Mouse (Mus musculus) hindbrain, embryonic 15.5 days (tissue): ENCODE results near the gene Sars. TPM values are rescaled to one million over a fixed set of nuclear protein-coding genes. Genes with fewer than 3 reads are reported as not detected.

Experiments used
- ATAC-seq: fragments of 200-750 bp; cut with Nextera tagmentation; 2 replicates; pipeline ENCODE4 v1.8.0; 2017; ENCODE audit warnings: low read depth, moderate number of reproducible peaks, moderate TSS enrichment; ENCODE audit not compliant: low FRiP score
- H3K27ac ChIP-seq: fragments of 300-500 bp; sonication (generic); replicated peaks from 2 replicates; pipeline ENCODE4 v1.5.1; 2015; ENCODE audit warnings: mild to moderate bottlenecking, inconsistent platforms
- H3K27me3 ChIP-seq: fragments of 300-500 bp; sonication (generic); 2 replicates; pipeline ENCODE4 v1.6.1; 2015; ENCODE audit warnings: control low read depth, inconsistent platforms
- H3K36me3 ChIP-seq: fragments of 300-500 bp; sonication (generic); 2 replicates; pipeline ENCODE4 v1.6.1; 2015; ENCODE audit warnings: control low read depth, inconsistent platforms
- H3K4me1 ChIP-seq: fragments of 300-500 bp; sonication (generic); replicated peaks from 2 replicates; pipeline ENCODE4 v1.6.1; 2015; ENCODE audit warnings: control low read depth, inconsistent platforms
- H3K4me2 ChIP-seq: fragments of 300-500 bp; sonication (generic); 2 replicates; pipeline ENCODE4 v1.6.1; 2015; ENCODE audit warnings: moderate library complexity, mild to moderate bottlenecking, inconsistent platforms
- H3K4me3 ChIP-seq: fragments of 300-500 bp; sonication (generic); 2 replicates; pipeline ENCODE4 v1.5.1; 2015; ENCODE audit warnings: mild to moderate bottlenecking, inconsistent platforms
- H3K9ac ChIP-seq: fragments of 300-500 bp; sonication (generic); 2 replicates; pipeline ENCODE4 v1.6.1; 2015; ENCODE audit warnings: inconsistent platforms
- H3K9me3 ChIP-seq: fragments of 300-500 bp; sonication (generic); 2 replicates; pipeline ENCODE4 v1.6.1; 2016; ENCODE audit warnings: control low read depth, inconsistent platforms
- WGBS: fragments of 180-500 bp; shearing (Covaris S2); methylation state at CpG from one replicate; pipeline ENCODE4 v1.1.7; 2015; 5-methylcytosine and 5-hydroxymethylcytosine counted together
- polyA plus RNA-seq: library from polyadenylated mRNA; unstranded; fragments of >200 nt; fragmentation: Nextera tagmentation; extraction: Ambion mirVana; gene quantifications from 2 replicates; pipeline ENCODE4 v1.2.1, GENCODE M21; 2015

Sars gene
- polyA plus RNA-seq, 1 experiment from 2014 or later, result 219 TPM

DNA sequence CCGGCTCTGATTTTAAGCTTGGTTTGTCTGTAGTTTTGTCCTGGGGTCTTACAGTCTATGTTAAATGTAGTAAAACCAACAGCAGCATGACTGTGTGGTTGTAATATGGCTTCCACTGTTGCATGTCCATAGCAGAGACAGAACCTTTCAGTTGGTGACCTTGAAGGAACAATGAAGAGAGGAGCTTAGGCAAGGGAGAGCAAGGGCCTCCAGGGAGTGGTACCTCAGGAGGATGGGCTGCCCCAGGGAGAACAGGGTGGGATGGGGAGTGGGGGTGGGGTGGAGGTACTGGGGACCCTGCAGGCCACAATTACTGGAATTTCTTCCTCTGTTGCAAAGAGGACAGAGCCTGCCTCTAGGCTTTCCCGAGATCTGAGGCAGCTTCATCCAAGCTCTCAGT, 7.0 kb upstream of the Sars start:
- H3K27ac ChIP-seq, result no peak overlapping the region
- no peaks in the 10 kb centered on the region for H3K36me3 ChIP-seq
- H3K9me3 ChIP-seq, result no peaks in the 10 kb centered on the region
- no peaks in the 10 kb centered on the region for H3K27me3 ChIP-seq
- 87% methylated on average over 2 of the region's 2 CpGs for WGBS
- H3K4me1 ChIP-seq, result no peaks in the 10 kb centered on the region
- no peak overlapping the region for H3K4me2 ChIP-seq
- no peak overlapping the region for H3K4me3 ChIP-seq
- no peak overlapping the region for H3K9ac ChIP-seq
- ATAC-seq, result no peak

DNA sequence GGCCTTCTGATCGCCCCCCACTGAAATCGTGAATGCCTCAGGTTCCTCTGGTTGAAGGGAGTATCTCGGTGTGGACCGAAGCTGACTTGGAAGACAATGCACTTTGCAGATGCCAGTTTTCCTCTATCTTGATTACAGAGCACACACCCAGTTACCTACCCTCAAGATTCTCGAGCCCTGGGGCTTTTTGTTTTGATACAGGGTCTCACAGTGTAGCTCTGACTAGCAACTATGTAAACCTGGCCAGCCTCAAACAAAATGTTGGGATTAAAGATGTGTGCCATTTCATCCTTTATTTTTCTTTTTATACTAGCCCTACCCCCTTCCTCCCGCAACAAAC, 327 bp upstream of the Sars start:
- H3K4me1 ChIP-seq, result peaks cover 40% of the 10 kb centered on the region
- H3K9ac ChIP-seq, result peak overlapping the region; percentile 81
- peak; percentile 71 for ATAC-seq
- no peaks in the 10 kb centered on the region for H3K36me3 ChIP-seq
- peak overlapping the region; percentile 91 for H3K27ac ChIP-seq
- no peaks in the 10 kb centered on the region for H3K27me3 ChIP-seq
- peak overlapping the region; percentile 79 for H3K4me3 ChIP-seq
- WGBS, result 13% methylated on average over 6 of the region's 6 CpGs
- peak overlapping the region; percentile 85 for H3K4me2 ChIP-seq
- no peaks in the 10 kb centered on the region for H3K9me3 ChIP-seq

DNA sequence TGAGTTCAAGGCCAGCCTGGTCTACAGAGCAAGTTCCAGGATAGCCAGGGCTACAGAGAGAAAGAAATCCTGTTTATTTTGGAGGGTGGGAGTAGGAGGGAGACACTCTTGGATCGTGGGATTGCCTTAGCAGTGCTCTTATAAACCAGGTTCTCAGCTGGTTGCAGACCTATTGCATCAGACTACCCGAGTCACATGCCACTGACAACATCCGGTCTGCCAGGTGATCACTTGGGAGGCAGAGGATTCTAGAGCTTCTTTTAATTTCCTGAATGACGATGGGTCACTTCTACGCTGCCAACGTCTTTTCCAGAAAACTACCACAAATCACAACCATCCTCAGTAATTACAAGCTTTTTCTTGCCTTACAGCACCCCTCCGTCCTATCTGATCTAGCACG, 980 bp downstream of the Sars start:
- 21% methylated on average over 8 of the region's 8 CpGs for WGBS
- no peak for ATAC-seq
- peak overlapping the region; percentile 81 for H3K9ac ChIP-seq
- no peaks in the 10 kb centered on the region for H3K9me3 ChIP-seq
- H3K4me2 ChIP-seq, result peak overlapping the region; percentile 85
- peak overlapping the region; percentile 91 for H3K27ac ChIP-seq
- H3K4me1 ChIP-seq, result peaks cover 42% of the 10 kb centered on the region
- peaks cover under 1% of the 10 kb centered on the region; the same call in 1 of the 2 replicates for H3K36me3 ChIP-seq
- H3K27me3 ChIP-seq, result no peaks in the 10 kb centered on the region
- peak overlapping the region; percentile 79 for H3K4me3 ChIP-seq

DNA sequence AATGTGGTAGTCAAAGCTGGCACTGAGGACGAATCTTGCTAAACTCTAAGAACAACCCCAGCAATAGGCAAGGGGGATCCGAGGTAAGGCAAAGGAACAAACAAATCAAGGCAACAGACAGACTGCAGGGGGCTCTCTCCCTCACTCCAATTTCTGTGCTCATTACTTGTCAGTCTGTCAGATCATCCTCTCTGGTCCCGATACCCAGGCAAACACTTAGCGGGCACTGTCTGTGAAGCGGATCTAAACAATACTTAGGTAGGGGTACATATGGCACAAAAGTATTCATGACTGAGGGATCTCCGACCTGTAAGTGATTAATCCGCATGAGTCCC, 8.7 kb downstream of the Sars start:
- Histone ChIP-seq H3K4me3 (no peak overlapping the region), H3K27ac (no peak overlapping the region), H3K9ac (no peak overlapping the region), H3K36me3 (peaks cover 35% of the 10 kb centered on the region), H3K9me3 (no peaks in the 10 kb centered on the region), H3K4me1 (peaks cover 35% of the 10 kb centered on the region), H3K27me3 (no peaks in the 10 kb centered on the region), H3K4me2 (no peak overlapping the region)
- ATAC-seq, result no peak
- WGBS, result 52% methylated on average over 7 of the region's 7 CpGs

DNA sequence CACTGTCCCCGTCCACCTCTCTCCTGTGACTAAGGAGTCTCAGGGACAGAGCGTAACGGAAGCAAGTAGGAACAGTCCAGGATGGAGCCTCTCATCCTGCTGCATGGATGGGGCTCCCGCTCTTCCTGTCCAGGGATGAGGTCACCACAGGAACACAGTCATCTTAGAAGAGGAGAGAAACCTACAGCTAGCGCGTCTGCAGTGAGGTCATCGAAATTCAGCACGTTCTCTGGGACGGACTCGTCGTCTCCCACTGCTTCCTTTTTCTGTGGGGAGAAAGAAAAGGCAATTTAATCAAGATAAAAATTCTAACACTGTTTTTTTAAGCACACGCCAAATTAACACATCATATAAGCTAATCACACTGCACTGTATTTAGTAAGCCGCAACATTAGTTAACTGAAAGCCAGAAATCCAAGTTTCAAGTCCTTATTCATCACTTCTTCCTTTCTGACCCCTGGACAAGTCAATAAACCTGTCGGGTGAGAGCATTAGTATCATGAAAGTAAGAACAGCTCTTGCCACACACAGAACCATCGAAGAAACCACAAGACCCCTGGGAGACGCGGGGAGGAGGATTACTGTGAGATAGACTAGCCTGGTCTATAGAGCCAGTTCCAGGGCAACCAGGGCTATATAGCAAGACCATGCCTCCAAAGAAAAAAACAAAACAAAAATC, 9.2 kb downstream of the Sars start:
- H3K36me3 ChIP-seq, result peaks cover 40% of the 10 kb centered on the region
- H3K27me3 ChIP-seq, result no peaks in the 10 kb centered on the region
- ATAC-seq, result no peak
- no peaks in the 10 kb centered on the region for H3K9me3 ChIP-seq
- no peak overlapping the region for H3K9ac ChIP-seq
- peaks cover 33% of the 10 kb centered on the region for H3K4me1 ChIP-seq
- H3K4me2 ChIP-seq, result no peak overlapping the region
- no peak overlapping the region for H3K4me3 ChIP-seq
- 0 out of 2 replicates have a peak overlapping the region, but pooled peaks have one; percentile 10 for H3K27ac ChIP-seq
- WGBS, result 68% methylated on average over 17 of the region's 17 CpGs

DNA sequence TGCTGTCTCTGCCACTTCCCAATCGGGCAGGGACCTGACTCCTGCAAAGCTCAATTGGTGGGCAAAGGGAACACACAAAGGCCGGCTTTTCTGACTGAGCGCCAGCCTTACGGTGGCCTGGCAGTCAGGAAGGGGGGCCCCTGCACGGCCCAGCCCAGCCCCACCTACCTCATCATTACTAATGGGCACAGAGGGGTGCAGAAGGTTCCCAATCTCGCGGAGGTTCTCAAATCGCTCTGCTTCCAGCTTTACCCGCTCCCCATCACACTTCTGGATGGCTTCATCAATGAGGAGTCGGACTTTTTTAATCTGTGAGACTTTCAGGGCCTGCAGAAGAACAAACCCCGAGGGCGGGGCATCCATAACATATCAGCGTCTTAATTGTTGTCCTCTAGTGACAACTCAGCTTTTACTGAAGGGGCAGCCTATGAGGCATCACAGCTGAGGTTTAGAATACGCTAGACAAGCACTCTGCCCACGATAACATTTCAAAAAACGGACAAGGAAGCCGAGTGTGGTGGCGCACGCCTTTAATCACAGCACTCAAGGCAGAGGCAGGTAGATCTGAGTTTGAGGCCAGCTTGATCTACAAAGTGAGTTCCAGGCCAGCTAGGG, 11.0 kb downstream of the Sars start:
- H3K4me1 ChIP-seq, result peaks cover 29% of the 10 kb centered on the region
- ATAC-seq, result no peak; the same call in 1 of the 2 replicates

DNA sequence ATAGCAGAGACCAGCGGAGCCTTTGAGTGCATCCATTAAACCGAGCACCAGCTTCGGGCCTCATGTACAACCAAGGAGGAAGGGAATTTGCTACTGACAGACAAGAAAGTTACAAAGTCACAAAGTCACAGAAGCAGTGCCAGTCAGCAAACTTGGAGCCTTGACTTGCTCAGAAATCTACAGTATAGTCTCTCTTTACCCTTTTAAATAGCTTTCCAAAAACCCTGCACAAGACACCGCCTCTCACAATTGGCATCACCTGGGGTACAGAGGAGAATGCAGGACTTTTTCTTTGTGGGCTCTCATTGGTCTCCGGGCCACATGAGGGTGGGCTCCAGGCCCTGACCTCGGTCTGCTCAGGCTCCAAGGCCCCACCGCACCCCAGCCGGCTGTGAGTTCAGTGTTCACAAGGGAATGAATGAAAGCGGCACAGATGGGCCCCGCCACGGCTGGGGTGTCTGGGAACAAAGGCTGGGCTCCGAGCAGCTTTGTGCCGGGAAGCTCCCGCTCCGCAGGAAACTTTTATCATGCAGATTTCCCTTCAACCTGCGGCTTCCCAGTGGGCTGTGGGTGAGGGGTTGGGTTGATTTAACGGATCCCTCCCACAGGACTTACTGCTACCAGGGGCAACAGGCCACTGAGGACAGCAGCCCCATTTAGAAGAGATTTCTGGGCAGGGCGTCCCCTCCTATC, 11.7 kb downstream of the Sars start:
- 18% methylated on average over 18 of the region's 18 CpGs for WGBS
- Histone ChIP-seq H3K9me3 (no peaks in the 10 kb centered on the region), H3K27ac (peak overlapping the region; percentile 81), H3K36me3 (peaks cover 55% of the 10 kb centered on the region), H3K27me3 (no peaks in the 10 kb centered on the region), H3K4me3 (no peak overlapping the region), H3K9ac (peak overlapping the region; percentile 9; the same call in 1 of the 2 replicates), H3K4me2 (0 out of 2 replicates have a peak overlapping the region, but pooled peaks have one; percentile 3), H3K4me1 (peaks cover 29% of the 10 kb centered on the region)
- ATAC-seq, result peak; percentile 91

More for the DNA sequence above, 11.0 kb downstream of the Sars start:
- peak overlapping the region; percentile 81 for H3K27ac ChIP-seq
- no peaks in the 10 kb centered on the region for H3K27me3 ChIP-seq
- WGBS, result 15% methylated on average over 19 of the region's 19 CpGs
- H3K9ac ChIP-seq, result no peak overlapping the region
- no peaks in the 10 kb centered on the region for H3K9me3 ChIP-seq
- H3K36me3 ChIP-seq, result peaks cover 52% of the 10 kb centered on the region
- H3K4me2 ChIP-seq, result 0 out of 2 replicates have a peak overlapping the region, but pooled peaks have one; percentile 3
- no peak overlapping the region for H3K4me3 ChIP-seq

DNA sequence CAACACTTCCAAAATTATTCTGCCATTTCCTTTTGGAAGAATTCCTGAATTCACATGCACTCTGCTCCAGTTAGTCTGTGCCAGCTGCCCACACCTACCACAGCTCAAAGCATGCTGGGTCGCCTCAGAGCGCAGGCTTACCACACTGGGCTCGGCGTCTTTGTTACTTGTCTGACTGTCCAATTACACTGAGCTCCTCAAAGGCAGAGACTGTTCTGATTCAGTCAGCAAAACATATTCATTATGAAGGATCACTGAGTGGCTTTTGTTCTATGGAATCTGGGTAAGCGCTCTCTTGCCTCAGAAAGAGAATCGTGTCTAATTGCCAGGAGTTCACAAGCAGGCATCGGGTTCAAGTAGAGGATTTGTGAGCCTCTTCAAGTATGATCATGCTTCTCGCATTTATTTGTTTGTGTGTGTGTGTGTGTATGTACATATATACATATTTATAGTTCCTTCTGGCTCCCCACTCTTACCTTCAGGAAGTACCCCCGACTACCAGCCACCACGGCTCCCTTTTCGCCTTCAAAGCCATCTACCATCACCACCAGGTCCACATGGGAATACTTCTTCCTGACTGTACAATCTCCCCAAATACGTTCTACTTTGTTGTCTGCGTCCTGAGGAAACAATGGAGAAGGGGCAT, 12.3 kb downstream of the Sars start:
- Histone ChIP-seq H3K36me3 (peaks cover 62% of the 10 kb centered on the region), H3K27ac (peak overlapping the region; percentile 81), H3K4me3 (no peak overlapping the region), H3K4me2 (no peak overlapping the region), H3K4me1 (peaks cover 29% of the 10 kb centered on the region), H3K9me3 (no peaks in the 10 kb centered on the region), H3K9ac (no peak overlapping the region), H3K27me3 (no peaks in the 10 kb centered on the region)
- ATAC-seq, result no peak
- 26% methylated on average over 13 of the region's 13 CpGs for WGBS

DNA sequence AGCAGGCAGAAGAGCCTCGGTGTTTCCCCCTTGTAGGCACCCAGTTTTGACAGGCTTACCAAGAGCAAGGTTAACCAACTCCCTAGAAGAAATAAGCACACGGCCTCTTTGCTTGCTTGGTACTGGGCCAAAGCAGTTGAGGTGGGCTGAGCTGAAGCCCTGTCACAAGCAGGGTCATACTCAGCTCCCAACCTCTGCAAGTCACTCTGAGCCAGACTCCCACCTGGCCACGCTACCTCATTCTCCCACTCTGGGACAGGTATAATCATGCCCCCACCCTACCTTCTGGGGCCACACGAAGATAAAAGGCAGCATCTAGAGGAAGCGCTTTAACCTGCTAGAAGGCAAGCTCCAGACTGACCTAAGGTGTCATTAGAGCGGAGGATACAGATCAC, 19.4 kb downstream of the Sars start:
- Histone ChIP-seq H3K4me2 (no peak overlapping the region), H3K4me1 (peaks cover 34% of the 10 kb centered on the region), H3K27ac (peak overlapping the region; percentile 71; the same call in 1 of the 2 replicates), H3K9ac (no peak overlapping the region), H3K36me3 (peaks cover 43% of the 10 kb centered on the region), H3K27me3 (no peaks in the 10 kb centered on the region), H3K4me3 (no peak overlapping the region), H3K9me3 (no peaks in the 10 kb centered on the region)
- 62% methylated on average over 6 of the region's 6 CpGs for WGBS
- ATAC-seq, result no peak

DNA sequence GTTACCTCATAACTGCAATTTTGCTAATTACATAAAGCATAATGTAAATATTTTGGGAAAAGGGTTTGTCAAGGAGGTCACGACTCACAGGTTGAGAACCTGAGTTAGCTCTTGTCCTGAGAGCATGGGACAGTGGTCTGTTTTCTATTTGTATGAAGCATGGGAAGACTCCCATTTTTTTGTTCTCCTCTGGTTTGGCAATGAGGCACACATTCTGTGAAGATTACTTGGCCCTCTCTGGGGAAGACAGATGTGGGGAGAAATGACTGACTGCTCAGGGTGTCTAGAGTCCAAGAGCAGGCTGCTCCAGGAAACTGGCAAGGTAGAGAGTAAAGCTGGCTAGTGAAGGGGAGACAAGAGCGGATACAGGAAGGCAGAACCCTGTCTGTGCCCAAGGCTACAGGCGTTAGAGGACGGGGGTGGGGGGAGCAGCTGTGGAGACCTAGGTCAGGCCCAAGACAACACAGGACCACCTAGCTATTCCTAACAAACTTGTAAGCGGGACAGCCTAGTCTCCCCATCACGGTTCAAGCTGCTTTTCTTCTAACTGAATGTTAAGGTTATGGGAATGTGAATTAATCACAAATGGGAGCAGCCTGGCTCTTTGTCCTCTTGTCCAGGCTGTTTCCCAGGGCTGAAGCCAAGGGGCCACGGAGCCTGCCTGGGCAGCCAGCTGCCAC, 19.9 kb downstream of the Sars start:
- 35% methylated on average over 7 of the region's 7 CpGs for WGBS
- no peak for ATAC-seq

More for the DNA sequence above, 19.9 kb downstream of the Sars start:
- H3K9me3 ChIP-seq, result no peaks in the 10 kb centered on the region
- H3K4me3 ChIP-seq, result no peak overlapping the region
- peaks cover 41% of the 10 kb centered on the region for H3K36me3 ChIP-seq
- H3K9ac ChIP-seq, result no peak overlapping the region
- H3K27ac ChIP-seq, result peak overlapping the region; percentile 71; the same call in 1 of the 2 replicates
- no peaks in the 10 kb centered on the region for H3K27me3 ChIP-seq
- H3K4me1 ChIP-seq, result peaks cover 34% of the 10 kb centered on the region
- no peak overlapping the region for H3K4me2 ChIP-seq
